Mouse (Mus musculus): ENCODE results near the gene Trnp1. TPM values are rescaled to one million over a fixed set of nuclear protein-coding genes. Genes with fewer than 3 reads are reported as not detected.

Trnp1 gene
- total and polyA plus RNA-seq, 2 experiments = 0.05 TPM; not detected in 1

DNA sequence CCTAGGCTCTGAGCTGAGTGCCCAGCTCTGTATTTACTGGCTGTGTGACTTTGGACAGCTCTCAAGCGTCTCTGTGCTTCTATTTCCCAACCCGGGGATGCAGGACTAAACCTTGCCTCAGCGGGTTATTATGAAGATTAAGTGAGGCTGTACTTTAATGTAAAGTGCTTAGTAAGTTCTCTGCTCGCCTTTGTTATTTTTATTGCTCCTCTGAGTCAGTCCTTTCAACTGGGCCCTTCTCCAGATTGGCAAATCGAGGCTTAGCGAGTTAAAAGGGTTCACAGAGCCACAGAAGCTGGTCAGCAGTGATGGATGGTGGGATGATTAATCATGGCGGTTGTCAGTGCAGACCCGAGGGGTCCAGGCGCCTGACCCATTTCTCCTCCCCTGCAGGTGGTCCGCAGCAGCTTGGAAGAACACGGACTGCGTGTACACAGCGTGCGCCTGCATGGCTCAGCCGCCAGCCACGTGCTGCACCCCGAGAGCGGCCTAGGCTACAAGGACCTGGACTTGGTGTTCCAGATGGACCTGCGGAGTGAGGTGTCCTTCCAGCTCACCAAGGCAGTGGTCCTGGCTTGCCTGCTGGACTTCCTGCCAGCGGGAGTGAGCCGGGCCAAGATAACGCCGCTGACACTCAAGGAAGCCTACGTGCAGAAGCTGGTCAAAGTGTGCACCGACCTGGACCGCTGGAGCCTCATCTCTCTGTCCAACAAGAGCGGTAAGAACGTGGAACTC, 12.5 kb downstream of the Trnp1 start:
- WGBS = 89% methylated on average over 28 of the region's 28 CpGs
- DNase-seq (ENCODE audit: extremely low read depth, low read depth, low spot score) = no peak
- Histone ChIP-seq H3K9ac (ENCODE audit: low read depth, low read length) (no peak overlapping the region), H3K4me3 (ENCODE audit: insufficient read depth, low read depth, low read length) (no peak overlapping the region), H3K27me3 (ENCODE audit: control insufficient read depth, insufficient read depth, low read length) (no peaks in the 10 kb centered on the region), H3K4me1 (ENCODE audit: control insufficient read depth, insufficient read depth, low read length) (no peaks in the 10 kb centered on the region; the same call in 1 of the 2 replicates), H3K27ac (replicated peaks; ENCODE audit: insufficient read depth, low read depth, low read length) (no peak overlapping the region), H3K79me2 (ENCODE audit: control insufficient read depth, insufficient read depth, low read length) (no peaks in the 10 kb centered on the region), H3K36me3 (ENCODE audit: control insufficient read depth, insufficient read depth, low read length) (no peaks in the 10 kb centered on the region)
- no peak for TF ChIP-seq CTCF (IDR thresholded peaks at IDR 0.05; ENCODE audit: low read depth, low read length)
- TF ChIP-seq POLR2A (IDR thresholded peaks at IDR 0.05; ENCODE audit: extremely low read depth, insufficient read depth, low read length) = no peak

DNA sequence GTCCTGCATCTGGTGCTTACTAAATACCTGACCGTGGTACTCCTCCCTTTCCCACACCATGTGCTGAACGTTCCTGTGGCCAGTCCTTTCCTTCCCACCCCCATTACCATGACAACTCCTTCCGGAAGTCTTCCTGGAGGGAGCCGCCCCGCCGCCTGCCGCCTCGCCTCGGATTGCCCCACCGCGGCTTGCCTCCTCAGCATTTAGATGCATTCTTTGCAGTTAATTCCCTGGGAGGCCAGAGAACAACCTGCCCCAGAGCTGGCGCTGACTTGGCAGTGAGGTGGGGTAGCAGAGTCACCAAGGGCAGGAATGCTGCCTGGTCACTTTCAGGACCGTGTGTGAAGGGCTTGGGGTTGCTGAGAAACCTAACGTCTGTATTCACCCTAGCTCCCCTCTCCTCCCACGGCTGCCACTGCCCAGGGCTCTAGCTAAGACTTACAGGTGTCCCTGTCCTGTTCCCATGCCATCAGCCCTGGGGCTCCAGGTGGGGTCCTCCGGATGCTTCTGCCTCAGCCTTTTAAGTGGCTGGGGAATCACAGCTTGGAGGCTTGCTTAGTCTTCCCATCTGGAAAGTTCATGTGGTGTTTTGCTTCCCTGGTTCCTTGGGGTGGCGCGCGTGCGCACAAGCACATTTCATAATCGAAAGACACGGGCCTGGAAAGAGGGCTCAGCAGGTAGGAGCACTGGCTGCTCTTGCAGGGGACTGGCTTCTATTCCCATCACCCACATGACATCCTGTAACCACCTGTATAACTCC, 13.9 kb downstream of the Trnp1 start:
- H3K27ac ChIP-seq (replicated peaks; ENCODE audit: insufficient read depth, low read depth, low read length) = no peak overlapping the region
- no peaks in the 10 kb centered on the region for H3K27me3 ChIP-seq (ENCODE audit: control insufficient read depth, insufficient read depth, low read length)
- WGBS = 19% methylated on average over 22 of the region's 22 CpGs
- H3K9ac ChIP-seq (ENCODE audit: low read depth, low read length) = no peak overlapping the region; the same call in 1 of the 2 replicates
- TF ChIP-seq POLR2A (IDR thresholded peaks at IDR 0.05; ENCODE audit: extremely low read depth, insufficient read depth, low read length) (no peak), CTCF (IDR thresholded peaks at IDR 0.05; ENCODE audit: low read depth, low read length) (no peak)
- no peaks in the 10 kb centered on the region for H3K79me2 ChIP-seq (ENCODE audit: control insufficient read depth, insufficient read depth, low read length)
- H3K4me3 ChIP-seq (ENCODE audit: insufficient read depth, low read depth, low read length) = no peak overlapping the region
- no peak for DNase-seq (ENCODE audit: extremely low read depth, low read depth, low spot score)
- peaks cover 1% of the 10 kb centered on the region; the same call in 1 of the 2 replicates for H3K4me1 ChIP-seq (ENCODE audit: control insufficient read depth, insufficient read depth, low read length)
- H3K36me3 ChIP-seq (ENCODE audit: control insufficient read depth, insufficient read depth, low read length) = no peaks in the 10 kb centered on the region

- TF ChIP-seq CTCF (IDR thresholded peaks at IDR 0.05; ENCODE audit: low read depth, low read length) (no peak), POLR2A (IDR thresholded peaks at IDR 0.05; ENCODE audit: extremely low read depth, insufficient read depth, low read length) (no peak)
- Histone ChIP-seq H3K27me3 (ENCODE audit: control insufficient read depth, insufficient read depth, low read length) (no peaks in the 10 kb centered on the region), H3K4me3 (ENCODE audit: insufficient read depth, low read depth, low read length) (no peak overlapping the region), H3K36me3 (ENCODE audit: control insufficient read depth, insufficient read depth, low read length) (no peaks in the 10 kb centered on the region), H3K9ac (ENCODE audit: low read depth, low read length) (no peak overlapping the region), H3K4me1 (ENCODE audit: control insufficient read depth, insufficient read depth, low read length) (peaks cover 1% of the 10 kb centered on the region; the same call in 1 of the 2 replicates), H3K79me2 (ENCODE audit: control insufficient read depth, insufficient read depth, low read length) (no peaks in the 10 kb centered on the region), H3K27ac (replicated peaks; ENCODE audit: insufficient read depth, low read depth, low read length) (no peak overlapping the region)
- no peak for DNase-seq (ENCODE audit: extremely low read depth, low read depth, low spot score)
- WGBS = 88% methylated on average over 3 of the region's 3 CpGs
Measured at GRCm38 (mm10) chr4:133482479-133482878, 15.9 kb downstream of the Trnp1 start.

DNA sequence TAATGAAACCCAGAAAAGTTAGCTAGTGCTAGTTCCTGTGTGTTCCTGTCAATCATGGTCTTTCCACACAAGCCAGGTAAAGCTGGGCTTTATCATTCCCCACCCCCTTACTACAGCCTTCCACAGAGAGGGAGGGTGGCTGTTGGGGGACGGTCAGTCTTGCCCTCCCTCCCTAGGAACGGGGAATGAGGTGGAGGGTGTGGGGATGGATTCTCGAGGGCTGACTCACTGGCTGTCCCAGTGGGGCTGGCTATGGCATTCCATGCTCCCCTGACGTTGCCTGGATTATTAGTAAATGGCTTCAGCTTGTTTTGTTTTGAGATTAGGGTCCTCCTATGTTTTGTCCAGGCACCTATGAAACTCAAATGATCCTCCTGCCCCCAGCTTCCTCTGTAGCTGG, 16.9 kb downstream of the Trnp1 start:
- Histone ChIP-seq H3K9ac (ENCODE audit: low read depth, low read length) (no peak overlapping the region), H3K27me3 (ENCODE audit: control insufficient read depth, insufficient read depth, low read length) (no peaks in the 10 kb centered on the region), H3K36me3 (ENCODE audit: control insufficient read depth, insufficient read depth, low read length) (no peaks in the 10 kb centered on the region), H3K27ac (replicated peaks; ENCODE audit: insufficient read depth, low read depth, low read length) (no peak overlapping the region), H3K4me1 (ENCODE audit: control insufficient read depth, insufficient read depth, low read length) (peaks cover 1% of the 10 kb centered on the region; the same call in 1 of the 2 replicates), H3K4me3 (ENCODE audit: insufficient read depth, low read depth, low read length) (no peak overlapping the region), H3K79me2 (ENCODE audit: control insufficient read depth, insufficient read depth, low read length) (no peaks in the 10 kb centered on the region)
- 56% methylated on average over 4 of the region's 4 CpGs for WGBS
- no peak for TF ChIP-seq CTCF (IDR thresholded peaks at IDR 0.05; ENCODE audit: low read depth, low read length)
- TF ChIP-seq POLR2A (IDR thresholded peaks at IDR 0.05; ENCODE audit: extremely low read depth, insufficient read depth, low read length) = no peak
- DNase-seq (ENCODE audit: extremely low read depth, low read depth, low spot score) = no peak

DNA sequence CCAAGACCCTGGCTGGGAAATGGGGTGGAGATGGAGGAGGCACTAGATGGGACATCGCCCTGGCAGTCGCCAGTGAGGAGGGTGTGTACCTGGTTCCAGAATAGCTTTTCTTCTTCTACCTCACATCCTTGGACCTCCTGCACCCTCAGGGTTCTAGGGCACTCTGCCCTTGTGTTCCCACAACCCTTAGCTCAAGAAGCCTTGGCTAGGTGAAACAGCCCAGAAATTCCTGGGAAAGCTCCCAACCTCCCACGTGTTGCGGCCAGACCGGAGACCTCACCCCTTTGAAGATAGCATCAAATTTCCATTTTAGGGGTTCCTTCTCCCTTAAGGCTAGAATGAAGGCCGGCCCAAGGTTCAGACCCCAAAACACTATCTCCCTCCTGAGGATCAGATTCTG, 17.6 kb downstream of the Trnp1 start:
- H3K27ac ChIP-seq (replicated peaks; ENCODE audit: insufficient read depth, low read depth, low read length) = no peak overlapping the region
- H3K36me3 ChIP-seq (ENCODE audit: control insufficient read depth, insufficient read depth, low read length) = no peaks in the 10 kb centered on the region
- no peaks in the 10 kb centered on the region for H3K79me2 ChIP-seq (ENCODE audit: control insufficient read depth, insufficient read depth, low read length)
- 60% methylated on average over 6 of the region's 6 CpGs for WGBS
- H3K9ac ChIP-seq (ENCODE audit: low read depth, low read length) = no peak overlapping the region
- H3K4me3 ChIP-seq (ENCODE audit: insufficient read depth, low read depth, low read length) = no peak overlapping the region
- no peaks in the 10 kb centered on the region for H3K27me3 ChIP-seq (ENCODE audit: control insufficient read depth, insufficient read depth, low read length)
- peaks cover 1% of the 10 kb centered on the region; the same call in 1 of the 2 replicates for H3K4me1 ChIP-seq (ENCODE audit: control insufficient read depth, insufficient read depth, low read length)
- TF ChIP-seq CTCF (IDR thresholded peaks at IDR 0.05; ENCODE audit: low read depth, low read length) (no peak), POLR2A (IDR thresholded peaks at IDR 0.05; ENCODE audit: extremely low read depth, insufficient read depth, low read length) (no peak)
- no peak for DNase-seq (ENCODE audit: extremely low read depth, low read depth, low spot score)

Measured in liver, adult 2 months (tissue).